Mouse (Mus musculus) megakaryocyte, embryonic 14.5 days (primary cell): Measurements from ENCODE around the gene Cenps. TPM values are rescaled to one million over a fixed set of nuclear protein-coding genes. Genes with fewer than 3 reads are reported as not detected.

Experiments used
- H3K27me3 ChIP-seq: replicated peaks from 2 replicates; pipeline ENCODE3; 2012; ENCODE audit warnings: inconsistent platforms
- H3K36me3 ChIP-seq: replicated peaks from 2 replicates; pipeline ENCODE3; 2012; ENCODE audit warnings: low read length, inconsistent platforms, mixed read lengths
- H3K4me1 ChIP-seq: 2 replicates; pipeline ENCODE4 v1.6.1; 2012; ENCODE audit warnings: inconsistent platforms
- H3K4me3 ChIP-seq: replicated peaks from 2 replicates; pipeline ENCODE3; 2012; ENCODE audit warnings: moderate library complexity, mild to moderate bottlenecking, inconsistent platforms
- H3K9me3 ChIP-seq: 2 replicates; pipeline ENCODE4 v1.6.1; 2012; ENCODE audit warnings: inconsistent platforms
- FLI1 ChIP-seq: IDR thresholded peaks from 2 replicates; pipeline ENCODE4 v1.6.1; 2012; ENCODE audit warnings: low read length, inconsistent platforms, mixed read lengths
- GATA1 ChIP-seq: IDR thresholded peaks from 3 replicates; pipeline ENCODE4 v1.6.1; 2012; ENCODE audit warnings: mixed read lengths, low read length, inconsistent platforms, borderline replicate concordance
- polyA plus RNA-seq: library from polyadenylated mRNA; stranded (reverse); fragments of >175 nt; gene quantifications from 2 replicates; pipeline ENCODE4 v1.2.3, GENCODE M21; 2012; ENCODE audit warnings: low replicate concordance; ENCODE audit not compliant: insufficient read depth

Gene Cenps
- polyA plus RNA-seq, 1 experiment, result 7.5 TPM

GRCm38 (mm10) chr4:149091364-149091763, 46.1 kb downstream of the Cenps start:
- Histone ChIP-seq H3K9me3 (no peaks in the 10 kb centered on the region), H3K4me1 (peaks cover 26% of the 10 kb centered on the region), H3K27me3 (no peaks in the 10 kb centered on the region), H3K36me3 (peaks cover 22% of the 10 kb centered on the region), H3K4me3 (no peak overlapping the region)
- TF ChIP-seq FLI1 (no peak), GATA1 (no peak)

- H3K36me3 ChIP-seq, result peaks cover 9% of the 10 kb centered on the region
- no peaks in the 10 kb centered on the region for H3K9me3 ChIP-seq
- peaks cover 14% of the 10 kb centered on the region for H3K4me1 ChIP-seq
- TF ChIP-seq GATA1 (no peak), FLI1 (no peak)
- H3K4me3 ChIP-seq, result no peak overlapping the region
- no peaks in the 10 kb centered on the region for H3K27me3 ChIP-seq
Observed at GRCm38 (mm10) chr4:149085381-149085780, 52.0 kb downstream of the Cenps start.

- no peaks in the 10 kb centered on the region for H3K9me3 ChIP-seq
- no peaks in the 10 kb centered on the region for H3K27me3 ChIP-seq
- H3K36me3 ChIP-seq, result peaks cover 9% of the 10 kb centered on the region
- H3K4me3 ChIP-seq, result no peak overlapping the region
- peaks cover 24% of the 10 kb centered on the region for H3K4me1 ChIP-seq
- TF ChIP-seq GATA1 (no peak), FLI1 (no peak)
Observed at GRCm38 (mm10) chr4:149081528-149081927, 55.9 kb downstream of the Cenps start.

GRCm38 (mm10) chr4:149080111-149080510, 57.3 kb downstream of the Cenps start:
- Histone ChIP-seq H3K36me3 (peaks cover 17% of the 10 kb centered on the region), H3K4me3 (no peak overlapping the region), H3K4me1 (peaks cover 37% of the 10 kb centered on the region), H3K27me3 (no peaks in the 10 kb centered on the region), H3K9me3 (no peaks in the 10 kb centered on the region)
- TF ChIP-seq GATA1 (no peak), FLI1 (no peak)

- no peak overlapping the region for H3K4me3 ChIP-seq
- H3K36me3 ChIP-seq, result peaks cover 19% of the 10 kb centered on the region
- peaks cover 37% of the 10 kb centered on the region for H3K4me1 ChIP-seq
- no peaks in the 10 kb centered on the region for H3K9me3 ChIP-seq
- no peaks in the 10 kb centered on the region for H3K27me3 ChIP-seq
- no peak for TF ChIP-seq GATA1
- TF ChIP-seq FLI1, result no peak
Observed at GRCm38 (mm10) chr4:149079629-149080028, 57.8 kb downstream of the Cenps start.

GRCm38 (mm10) chr4:149078261-149078660, 59.2 kb downstream of the Cenps start:
- no peak overlapping the region for H3K4me3 ChIP-seq
- H3K4me1 ChIP-seq, result peaks cover 37% of the 10 kb centered on the region
- H3K36me3 ChIP-seq, result peaks cover 24% of the 10 kb centered on the region
- no peaks in the 10 kb centered on the region for H3K9me3 ChIP-seq
- TF ChIP-seq GATA1, result no peak
- no peak for TF ChIP-seq FLI1
- no peaks in the 10 kb centered on the region for H3K27me3 ChIP-seq

Other genes starting within 250 kb of the Cenps start
- 40.1 and 45.3 TPM in 2 replicates for gene Pex14, start 37.8 kb downstream of the Cenps start, polyA plus RNA-seq
- 1.9 and 3.8 TPM in 2 replicates for gene Dffa, start 33.5 kb downstream of the Cenps start, polyA plus RNA-seq
- 3.4 TPM in 1 of 2 replicates, not detected in the other for gene Cort, start 10.9 kb downstream of the Cenps start, polyA plus RNA-seq
- gene Pgd, start 29.1 kb upstream of the Cenps start, polyA plus RNA-seq, result 102 and 133 TPM in 2 replicates
- gene Kif1b, start 170.1 kb upstream of the Cenps start, polyA plus RNA-seq, result 0.87 TPM in 1 of 2 replicates, not detected in the other